Mouse (Mus musculus) midbrain, embryonic 13.5 days (tissue): Measurements from ENCODE around the gene Sash1. TPM values are rescaled to one million over a fixed set of nuclear protein-coding genes. Genes with fewer than 3 reads are reported as not detected.

ENCODE experiments used
- ATAC-seq: fragments of 200-750 bp; cut with Nextera tagmentation; 2 replicates; pipeline ENCODE4 v1.8.0; 2017; ENCODE audit warnings: mild to moderate bottlenecking, moderate TSS enrichment, moderate library complexity
- H3K27ac ChIP-seq: fragments of 300-500 bp; sonication (generic); 2 replicates; pipeline ENCODE4 v1.5.1; 2015; ENCODE audit warnings: inconsistent platforms, mild to moderate bottlenecking, moderate library complexity
- H3K27me3 ChIP-seq: fragments of 300-500 bp; sonication (generic); 2 replicates; pipeline ENCODE4 v1.6.1; 2015; ENCODE audit warnings: mild to moderate bottlenecking, inconsistent platforms
- H3K36me3 ChIP-seq: fragments of 300-500 bp; sonication (generic); 2 replicates; pipeline ENCODE4 v1.6.1; 2015; ENCODE audit warnings: mild to moderate bottlenecking, inconsistent platforms
- H3K4me1 ChIP-seq: fragments of 300-500 bp; sonication (generic); replicated peaks from 2 replicates; pipeline ENCODE4 v1.6.1; 2015; ENCODE audit warnings: inconsistent platforms
- H3K4me2 ChIP-seq: fragments of 300-500 bp; sonication (generic); replicated peaks from 2 replicates; pipeline ENCODE4 v1.6.1; 2015; ENCODE audit warnings: moderate library complexity, mild to moderate bottlenecking, inconsistent platforms
- H3K4me3 ChIP-seq: fragments of 300-500 bp; sonication (generic); replicated peaks from 2 replicates; pipeline ENCODE4 v1.5.1; 2015; ENCODE audit warnings: mild to moderate bottlenecking, inconsistent platforms
- H3K9ac ChIP-seq: fragments of 300-500 bp; sonication (generic); replicated peaks from 2 replicates; pipeline ENCODE4 v1.6.1; 2015; ENCODE audit warnings: mild to moderate bottlenecking, inconsistent platforms
- H3K9me3 ChIP-seq: fragments of 300-500 bp; sonication (generic); 2 replicates; pipeline ENCODE4 v1.6.1; 2016; ENCODE audit warnings: mild to moderate bottlenecking, inconsistent platforms
- WGBS: fragments of 180-500 bp; shearing (Covaris S2); methylation state at CpG from one replicate; pipeline ENCODE4 v1.1.7; 2015; 5-methylcytosine and 5-hydroxymethylcytosine counted together
- polyA plus RNA-seq: library from polyadenylated mRNA; unstranded; fragments of >200 nt; fragmentation: Nextera tagmentation; extraction: Ambion mirVana; gene quantifications from 2 replicates; pipeline ENCODE4 v1.2.1, GENCODE M21; 2015

The Sash1 gene
- polyA plus RNA-seq: 3.2 and 4.5 TPM in 2 replicates

DNA sequence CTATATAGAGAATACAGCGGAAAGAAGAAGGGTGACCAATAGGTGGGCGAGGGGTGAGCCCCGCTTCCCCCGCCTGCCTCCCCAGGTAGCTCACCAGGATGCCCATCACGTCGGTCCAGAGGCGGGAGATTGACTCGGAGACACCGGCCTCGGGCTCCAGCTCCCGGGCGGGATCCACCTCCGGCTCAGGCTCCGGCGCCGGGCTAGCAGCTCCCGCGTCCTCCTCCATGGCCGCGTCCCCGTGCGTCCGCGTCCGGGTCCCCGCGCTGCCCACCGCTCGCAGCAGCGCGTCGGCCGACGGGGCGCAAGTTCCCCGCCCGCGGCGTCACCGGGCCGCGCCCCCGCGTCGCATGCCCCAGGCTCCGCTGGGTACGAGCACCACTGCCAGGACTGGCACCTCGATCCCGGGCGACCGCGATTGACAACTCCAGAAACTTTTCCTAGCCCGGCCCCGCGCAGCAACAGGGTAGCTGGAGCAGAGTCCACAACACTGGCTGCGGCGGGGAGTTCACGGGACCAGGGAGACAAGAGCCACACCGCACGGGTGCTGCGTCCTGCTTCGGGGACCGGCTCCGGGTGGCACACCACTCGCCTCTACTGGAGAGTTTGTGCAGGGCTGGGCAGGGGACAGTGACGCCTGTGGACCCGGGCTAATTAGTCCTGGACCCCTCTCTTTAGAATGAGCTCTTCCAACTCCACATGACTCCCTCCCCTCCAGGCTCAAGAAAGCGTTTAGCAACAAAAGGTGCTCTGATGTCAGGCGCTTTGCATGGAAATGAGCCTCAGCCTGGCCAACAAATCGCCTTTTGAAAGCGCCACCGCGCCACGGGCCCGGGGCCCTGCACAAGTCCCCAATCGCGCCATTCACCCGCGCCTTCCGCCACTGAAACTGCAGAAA, at the start of gene Sash1:
TSS of gene Sash1 (minus strand) at position 441 of the 898 bp plus-strand sequence.
- H3K36me3 ChIP-seq: no peaks in the 10 kb centered on the region
- peak; percentile 94 for ATAC-seq
- peak within 1 kb of the TSS; percentile 70 for H3K9ac ChIP-seq
- H3K27ac ChIP-seq: peak within 1 kb of the TSS; percentile 78
- H3K4me2 ChIP-seq: peak within 1 kb of the TSS; percentile 95
- H3K27me3 ChIP-seq: peaks cover 14% of the 10 kb centered on the region; the same call in 1 of the 2 replicates
- H3K4me3 ChIP-seq: peak within 1 kb of the TSS; percentile 73
- WGBS: under 1% methylated on average over 78 of the region's 80 CpGs
- no peaks in the 10 kb centered on the region for H3K9me3 ChIP-seq
- peaks cover 38% of the 10 kb centered on the region for H3K4me1 ChIP-seq

DNA sequence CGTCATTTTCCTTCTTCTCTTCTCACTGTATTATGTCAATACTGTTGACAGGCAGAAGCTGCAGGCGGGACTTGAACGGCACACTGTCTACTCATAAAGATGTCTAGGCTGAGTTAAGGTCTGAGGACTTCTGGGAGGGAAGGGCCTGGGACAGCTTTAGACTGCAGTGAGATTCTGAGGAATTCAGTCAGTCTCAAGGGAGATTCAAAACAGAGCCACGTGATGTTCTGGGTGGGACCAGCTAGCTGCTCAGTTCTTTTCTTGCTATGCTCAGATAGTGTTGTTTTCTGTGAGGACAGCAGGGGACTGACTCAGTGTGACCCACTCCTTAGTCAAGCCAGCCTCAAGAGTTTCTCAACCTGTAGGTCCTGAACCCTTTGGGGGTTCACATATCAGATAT, 49.7 kb upstream of the Sash1 start:
- H3K36me3 ChIP-seq: no peaks in the 10 kb centered on the region
- ATAC-seq: no peak
- no peaks in the 10 kb centered on the region for H3K27me3 ChIP-seq
- 79% methylated on average over 4 of the region's 4 CpGs for WGBS
- H3K9ac ChIP-seq: no peak overlapping the region
- H3K4me1 ChIP-seq: no peaks in the 10 kb centered on the region
- no peaks in the 10 kb centered on the region for H3K9me3 ChIP-seq
- no peak overlapping the region for H3K4me3 ChIP-seq
- no peak overlapping the region for H3K27ac ChIP-seq
- H3K4me2 ChIP-seq: no peak overlapping the region

DNA sequence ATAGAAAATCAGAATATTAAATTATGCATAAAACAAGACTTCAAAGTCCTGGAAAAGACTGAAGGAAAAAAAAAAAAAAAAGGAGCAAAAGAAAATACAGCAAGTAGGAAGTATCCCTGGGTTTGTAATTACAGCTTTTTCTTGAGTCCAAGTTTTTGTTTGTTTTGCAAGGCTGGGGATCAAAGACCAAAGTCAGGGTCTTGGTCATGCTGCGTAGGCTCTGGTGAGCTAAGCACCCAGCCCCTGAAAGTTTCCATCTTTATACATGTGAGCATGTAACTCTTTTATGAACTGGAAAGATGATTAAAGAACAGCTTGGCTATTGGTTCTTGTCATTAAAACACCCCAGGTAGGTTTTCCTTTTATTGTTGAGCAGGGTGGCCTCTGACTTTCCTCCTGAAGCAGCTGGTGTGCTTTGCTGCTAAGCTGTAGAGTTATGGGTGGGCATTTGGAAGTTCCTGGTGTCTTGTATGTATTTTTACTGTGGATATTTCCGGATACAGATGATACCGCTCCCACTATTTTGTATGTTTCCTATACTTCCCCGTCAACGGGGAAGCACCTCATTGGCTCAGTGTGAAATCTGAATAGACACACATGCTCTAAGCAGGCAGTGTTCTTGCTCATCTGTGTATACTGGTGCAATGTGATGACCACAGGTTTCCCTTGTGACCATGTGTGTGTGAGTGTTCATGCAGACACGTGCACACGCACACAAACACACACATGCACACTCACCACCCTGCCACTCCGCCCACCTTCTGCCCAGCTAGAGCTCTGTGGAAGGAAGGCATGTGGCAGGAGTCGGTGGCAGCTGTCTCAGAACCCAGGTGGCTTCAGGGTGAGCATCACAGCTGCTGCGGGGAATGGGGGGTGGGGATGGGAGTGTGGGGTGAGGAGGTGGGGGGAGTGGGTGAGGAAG, 47.8 kb upstream of the Sash1 start:
- peaks cover 7% of the 10 kb centered on the region; the same call in 1 of the 2 replicates for H3K4me1 ChIP-seq
- no peak overlapping the region for H3K27ac ChIP-seq
- 88% methylated on average over 10 of the region's 10 CpGs for WGBS
- H3K9ac ChIP-seq: no peak overlapping the region
- no peak overlapping the region for H3K4me3 ChIP-seq
- no peaks in the 10 kb centered on the region for H3K27me3 ChIP-seq
- H3K36me3 ChIP-seq: no peaks in the 10 kb centered on the region
- no peaks in the 10 kb centered on the region for H3K9me3 ChIP-seq
- no peak for ATAC-seq
- no peak overlapping the region for H3K4me2 ChIP-seq

DNA sequence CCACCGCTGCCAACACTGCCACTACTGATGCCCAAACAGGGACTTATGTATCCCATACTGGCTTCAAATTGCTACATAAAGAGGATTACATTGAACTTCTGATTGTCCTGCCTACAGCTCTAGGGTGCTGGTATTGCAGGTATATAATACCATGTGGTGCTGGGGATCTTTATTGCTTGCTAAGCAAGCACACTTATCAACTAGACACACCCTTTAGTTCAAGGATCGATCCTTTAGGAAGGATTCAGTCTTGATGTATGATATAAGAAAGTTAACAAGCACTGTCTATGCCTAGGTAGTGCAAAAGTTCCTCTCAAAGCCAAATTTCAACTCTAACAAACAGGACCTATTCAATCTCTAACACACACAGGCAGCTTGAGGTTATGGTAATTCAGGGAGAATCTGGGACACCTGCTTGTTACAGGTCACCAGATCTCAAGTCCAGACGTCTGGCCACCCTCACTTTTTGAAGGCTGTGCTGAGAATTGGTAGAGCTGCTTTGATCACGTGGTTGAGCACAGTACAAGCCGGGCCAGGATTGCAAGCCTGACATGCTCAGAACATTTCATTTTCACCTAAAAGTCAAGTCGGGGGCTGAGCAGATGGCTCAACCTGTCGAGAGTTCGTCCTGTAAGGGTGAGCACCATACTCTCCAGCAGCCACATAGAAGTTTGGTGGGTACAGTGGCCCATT, 45.8 kb upstream of the Sash1 start:
- Histone ChIP-seq H3K4me1 (peaks cover 11% of the 10 kb centered on the region; the same call in 1 of the 2 replicates), H3K27ac (no peak overlapping the region), H3K9ac (no peak overlapping the region), H3K36me3 (no peaks in the 10 kb centered on the region), H3K9me3 (no peaks in the 10 kb centered on the region), H3K27me3 (no peaks in the 10 kb centered on the region), H3K4me2 (no peak overlapping the region), H3K4me3 (no peak overlapping the region)
- WGBS: 90% methylated on average over 8 of the region's 8 CpGs
- ATAC-seq: no peak

DNA sequence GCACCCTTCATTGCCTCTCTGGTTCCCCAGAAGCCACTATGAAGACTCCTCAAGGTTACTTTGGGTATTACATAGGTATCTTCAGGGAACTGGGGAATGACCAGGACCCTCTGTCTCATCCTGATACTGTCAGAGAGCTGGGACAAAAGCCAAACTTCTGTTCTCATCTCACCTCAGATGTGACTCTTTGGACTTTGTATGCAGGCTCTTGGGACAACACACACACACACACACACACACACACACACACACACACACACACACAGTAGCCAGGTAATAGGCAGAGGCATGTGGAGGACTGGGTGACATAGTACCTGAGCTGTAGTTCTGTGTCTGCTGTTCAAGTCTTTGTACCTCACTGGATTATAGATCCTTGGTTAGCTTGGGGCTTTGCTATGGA, 44.8 kb upstream of the Sash1 start:
- Histone ChIP-seq H3K4me1 (peaks cover 11% of the 10 kb centered on the region; the same call in 1 of the 2 replicates), H3K27ac (no peak overlapping the region), H3K36me3 (no peaks in the 10 kb centered on the region), H3K9me3 (no peaks in the 10 kb centered on the region), H3K9ac (no peak overlapping the region), H3K4me3 (no peak overlapping the region), H3K27me3 (no peaks in the 10 kb centered on the region), H3K4me2 (no peak overlapping the region)
- no peak for ATAC-seq

DNA sequence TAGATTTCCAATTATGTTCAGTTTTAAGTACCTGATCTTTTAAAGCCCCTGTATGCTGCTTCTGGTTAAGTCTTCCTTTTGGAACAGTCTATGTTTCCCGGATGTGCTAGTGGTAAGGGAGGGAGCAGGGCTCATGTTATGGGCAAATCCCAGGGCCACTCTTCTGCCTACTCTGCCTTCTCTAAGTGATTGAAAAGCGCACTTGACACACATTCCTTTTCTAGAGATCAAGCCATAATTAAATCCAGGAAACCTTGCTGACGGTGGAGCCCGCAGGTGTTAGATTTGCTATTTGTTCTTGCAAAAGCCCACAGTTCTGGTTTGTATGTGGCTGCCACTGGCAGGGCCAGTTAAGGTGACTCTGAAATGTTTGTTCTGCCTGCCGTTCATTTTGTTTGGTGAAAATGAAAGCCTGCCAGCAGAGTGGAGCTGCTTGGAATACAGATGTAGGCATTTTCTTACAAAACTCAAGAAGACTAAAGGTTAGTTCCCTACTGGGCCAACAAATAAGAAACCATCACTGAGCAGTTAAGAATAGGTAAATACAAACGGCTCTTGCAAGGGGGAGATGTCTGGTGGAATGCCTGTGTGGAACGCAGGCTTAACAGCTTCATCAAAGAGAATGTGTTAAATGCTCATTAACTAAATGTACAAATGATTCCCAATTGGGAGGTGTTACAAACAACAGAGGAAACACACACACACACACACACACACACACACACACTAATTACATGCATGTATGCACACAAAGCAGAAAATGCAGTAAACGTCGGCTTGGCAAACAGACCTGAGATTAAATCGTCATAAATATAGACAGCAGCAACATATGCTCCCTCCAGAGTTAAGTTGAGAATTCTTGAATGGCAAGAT, 43.1 kb upstream of the Sash1 start:
- no peaks in the 10 kb centered on the region for H3K27me3 ChIP-seq
- no peak overlapping the region for H3K4me3 ChIP-seq
- H3K9me3 ChIP-seq: no peaks in the 10 kb centered on the region
- ATAC-seq: peak; percentile 65
- no peaks in the 10 kb centered on the region for H3K36me3 ChIP-seq
- no peak overlapping the region for H3K9ac ChIP-seq
- WGBS: 48% methylated on average over 10 of the region's 10 CpGs
- H3K27ac ChIP-seq: peak overlapping the region; percentile 44; the same call in 1 of the 2 replicates
- no peak overlapping the region for H3K4me2 ChIP-seq
- peaks cover 11% of the 10 kb centered on the region; the same call in 1 of the 2 replicates for H3K4me1 ChIP-seq

DNA sequence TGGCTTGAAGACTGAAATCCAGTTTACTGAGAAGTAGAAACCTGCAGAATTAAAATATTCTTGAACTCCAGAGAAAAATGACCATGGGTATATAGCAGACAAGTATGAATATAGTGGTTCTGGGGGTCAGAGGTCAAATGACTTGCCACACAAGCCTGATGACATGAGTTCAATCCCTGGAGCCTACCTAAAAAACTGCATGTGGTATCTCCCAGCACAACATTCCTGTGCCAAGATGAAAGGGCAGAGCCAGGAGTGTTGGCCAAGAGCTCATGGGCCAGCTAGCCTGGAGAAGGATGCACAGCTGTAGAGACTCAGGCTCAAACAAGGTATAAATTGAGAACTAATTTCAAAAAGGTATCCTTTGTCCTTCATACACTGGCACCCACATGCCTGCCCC, 42.4 kb upstream of the Sash1 start:
- H3K4me3 ChIP-seq: no peak overlapping the region
- no peak overlapping the region for H3K9ac ChIP-seq
- no peaks in the 10 kb centered on the region for H3K36me3 ChIP-seq
- H3K4me1 ChIP-seq: peaks cover 11% of the 10 kb centered on the region; the same call in 1 of the 2 replicates
- no peaks in the 10 kb centered on the region for H3K27me3 ChIP-seq
- no peaks in the 10 kb centered on the region for H3K9me3 ChIP-seq
- no peak for ATAC-seq
- no peak overlapping the region for H3K27ac ChIP-seq
- no peak overlapping the region for H3K4me2 ChIP-seq

DNA sequence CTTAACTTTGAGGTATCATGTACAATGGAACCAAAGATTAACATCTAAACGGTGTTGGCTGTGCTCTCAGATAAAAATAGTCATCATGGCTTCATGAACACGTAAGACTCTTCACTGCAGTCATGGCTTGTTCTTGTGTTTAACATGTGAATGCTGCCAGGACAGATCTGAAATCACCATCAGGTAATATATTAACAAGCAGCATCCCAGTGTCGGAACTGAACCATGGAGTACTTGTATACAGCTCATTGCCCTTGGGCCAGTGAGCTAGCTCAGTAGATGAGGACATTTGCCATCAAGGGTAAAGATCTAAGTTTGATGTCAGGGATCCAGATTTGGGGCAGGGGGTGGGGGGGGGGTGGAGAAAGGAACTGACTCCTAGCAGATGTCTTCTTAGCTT, 41.0 kb upstream of the Sash1 start:
- no peak overlapping the region for H3K4me3 ChIP-seq
- H3K27me3 ChIP-seq: no peaks in the 10 kb centered on the region
- peaks cover 11% of the 10 kb centered on the region; the same call in 1 of the 2 replicates for H3K4me1 ChIP-seq
- ATAC-seq: no peak
- no peak overlapping the region for H3K9ac ChIP-seq
- no peaks in the 10 kb centered on the region for H3K9me3 ChIP-seq
- no peak overlapping the region for H3K27ac ChIP-seq
- 93% methylated on average over 3 of the region's 3 CpGs for WGBS
- H3K4me2 ChIP-seq: no peak overlapping the region
- no peaks in the 10 kb centered on the region for H3K36me3 ChIP-seq

DNA sequence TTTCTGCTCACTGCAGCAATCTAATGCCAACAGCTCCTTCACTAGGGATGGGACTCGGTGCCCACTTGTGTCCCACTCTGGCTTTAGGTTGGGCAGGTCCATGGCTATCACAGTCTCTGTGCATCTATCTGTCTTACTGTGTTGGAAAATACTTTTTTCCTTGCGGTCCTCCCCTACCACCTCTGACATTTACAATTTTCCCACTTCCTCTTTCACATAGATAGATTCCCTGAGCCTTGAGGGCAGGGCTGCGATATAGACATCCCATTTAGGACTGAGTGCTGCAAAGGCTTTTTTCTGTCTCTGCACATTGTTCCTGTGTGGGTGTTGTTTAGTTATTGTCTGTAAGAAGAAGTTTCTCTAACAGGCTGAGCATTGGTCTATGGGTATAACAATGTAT, 40.4 kb upstream of the Sash1 start:
- H3K9ac ChIP-seq: no peak overlapping the region
- no peak overlapping the region for H3K4me3 ChIP-seq
- no peak overlapping the region for H3K4me2 ChIP-seq
- H3K36me3 ChIP-seq: no peaks in the 10 kb centered on the region
- H3K9me3 ChIP-seq: no peaks in the 10 kb centered on the region
- peaks cover 17% of the 10 kb centered on the region for H3K4me1 ChIP-seq
- no peak for ATAC-seq
- no peaks in the 10 kb centered on the region for H3K27me3 ChIP-seq
- H3K27ac ChIP-seq: no peak overlapping the region
- 96% methylated on average over 3 of the region's 3 CpGs for WGBS

DNA sequence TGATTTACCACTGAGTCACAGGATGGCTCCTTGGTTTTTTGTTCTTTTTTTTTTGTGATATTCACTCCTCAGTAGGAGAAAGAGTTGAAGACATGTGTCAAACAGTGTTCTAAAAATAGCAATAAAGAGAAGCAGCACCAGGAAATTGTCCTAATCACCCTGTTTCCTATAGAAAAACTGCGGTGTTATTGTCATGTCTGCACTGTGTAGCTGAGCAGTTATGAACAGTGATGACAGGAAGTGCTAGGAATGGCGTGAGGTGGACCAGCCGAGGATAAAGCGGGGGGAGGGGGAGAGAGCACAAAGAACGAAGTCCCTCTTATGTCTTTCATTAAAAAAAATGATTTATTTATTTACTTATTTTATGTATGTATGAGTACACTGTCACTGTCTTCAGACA, 39.4 kb upstream of the Sash1 start:
- H3K9ac ChIP-seq: no peak overlapping the region
- H3K27ac ChIP-seq: no peak overlapping the region
- no peaks in the 10 kb centered on the region for H3K27me3 ChIP-seq
- no peak overlapping the region for H3K4me2 ChIP-seq
- H3K9me3 ChIP-seq: no peaks in the 10 kb centered on the region
- H3K4me3 ChIP-seq: no peak overlapping the region
- WGBS: 78% methylated on average over 5 of the region's 5 CpGs
- H3K4me1 ChIP-seq: peaks cover 23% of the 10 kb centered on the region
- no peaks in the 10 kb centered on the region for H3K36me3 ChIP-seq
- no peak for ATAC-seq
